Mouse (Mus musculus) myocyte (in vitro differentiated cells): Measurements from ENCODE around the gene Pappa2.

Source experiments
- CEBPB ChIP-seq: IDR thresholded peaks from 2 replicates; pipeline ENCODE4 v1.6.1; 2011; ENCODE audit warnings: mild to moderate bottlenecking, moderate library complexity; ENCODE audit not compliant: poor library complexity, insufficient read depth, severe bottlenecking
- E2F4 ChIP-seq: IDR thresholded peaks from one replicate; pipeline ENCODE4 v1.6.1; 2011; ENCODE audit warnings: mild to moderate bottlenecking, control low read depth, moderate library complexity; ENCODE audit not compliant: insufficient read depth
- MAX ChIP-seq: IDR thresholded peaks from one replicate; pipeline ENCODE4 v1.6.1; 2011; ENCODE audit warnings: low read depth, mild to moderate bottlenecking, control low read depth
- MYOD1 ChIP-seq, 3 experiments: IDR thresholded peaks; one replicate each; pipeline ENCODE4 v1.6.1; 2011; ENCODE audit warnings: control low read depth in 2 of 3, low read depth in 2 of 3, mild to moderate bottlenecking in 2 of 3, moderate library complexity in 1 of 3; ENCODE audit not compliant: insufficient read length in 2 of 3, control insufficient read depth in 1 of 3
- POLR2A ChIP-seq: IDR thresholded peaks from one replicate; pipeline ENCODE4 v1.6.1; 2011; ENCODE audit warnings: low read depth, mild to moderate bottlenecking, control low read depth, moderate library complexity; ENCODE audit not compliant: insufficient read length
- POLR2AphosphoS2 ChIP-seq: IDR thresholded peaks from one replicate; pipeline ENCODE4 v1.6.1; 2011; ENCODE audit warnings: low read depth, control low read depth; ENCODE audit not compliant: insufficient read length
- REST ChIP-seq: IDR thresholded peaks from one replicate; pipeline ENCODE4 v1.6.1; 2011; ENCODE audit warnings: mild to moderate bottlenecking, control low read depth, moderate library complexity; ENCODE audit not compliant: insufficient read depth, insufficient read length
- SRF ChIP-seq: IDR thresholded peaks from one replicate; pipeline ENCODE4 v1.6.1; 2011; ENCODE audit warnings: low read depth; ENCODE audit not compliant: control insufficient read depth, insufficient read length
- TCF12 ChIP-seq: IDR thresholded peaks from one replicate; pipeline ENCODE4 v1.6.1; 2011; ENCODE audit warnings: mild to moderate bottlenecking, control low read depth; ENCODE audit not compliant: poor library complexity, insufficient read depth, severe bottlenecking
- TCF3 ChIP-seq: IDR thresholded peaks from one replicate; pipeline ENCODE4 v1.6.1; 2011; ENCODE audit warnings: low read depth, control low read depth; ENCODE audit not compliant: insufficient read length
- USF1 ChIP-seq: IDR thresholded peaks from one replicate; pipeline ENCODE4 v1.6.1; 2011; ENCODE audit warnings: low read depth, mild to moderate bottlenecking, control low read depth, moderate library complexity

DNA sequence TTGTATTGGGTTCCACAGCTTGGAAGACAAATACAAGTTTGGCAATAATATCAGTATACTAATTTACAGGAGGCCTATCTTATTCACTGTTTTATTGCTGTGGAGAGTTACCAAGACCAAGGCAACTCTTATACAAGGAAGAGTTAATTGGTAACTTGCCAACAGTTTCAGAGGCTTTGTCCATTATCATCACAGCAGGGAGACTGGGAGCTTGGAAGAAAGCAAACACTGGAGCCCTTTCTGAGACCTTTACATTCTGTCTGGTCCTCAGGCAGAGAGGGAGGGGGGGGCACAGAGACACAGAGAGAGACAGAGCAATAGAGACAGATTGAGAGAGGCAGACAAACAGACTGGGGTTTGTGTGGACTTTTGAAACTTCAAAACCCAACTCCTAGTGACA is 207.2 kb downstream of the Pappa2 start:
- no peak for TF ChIP-seq REST
- no peak for TF ChIP-seq POLR2A
- no peak for TF ChIP-seq CEBPB
- no peak for TF ChIP-seq TCF12
- no peak for TF ChIP-seq USF1
- TF ChIP-seq POLR2AphosphoS2 = no peak
- no peak for TF ChIP-seq E2F4
- TF ChIP-seq SRF = no peak
- TF ChIP-seq MAX = no peak
- TF ChIP-seq MYOD1 (IDR thresholded peaks at IDR 0.05; ENCODE audit: control insufficient read depth in 1 of 3, insufficient read length in 2 of 3, low read depth in 2 of 3) = no peak
- no peak for TF ChIP-seq TCF3
